1 mouse cellular context compared by ENCODE assay signal in the genomic region with DNA sequence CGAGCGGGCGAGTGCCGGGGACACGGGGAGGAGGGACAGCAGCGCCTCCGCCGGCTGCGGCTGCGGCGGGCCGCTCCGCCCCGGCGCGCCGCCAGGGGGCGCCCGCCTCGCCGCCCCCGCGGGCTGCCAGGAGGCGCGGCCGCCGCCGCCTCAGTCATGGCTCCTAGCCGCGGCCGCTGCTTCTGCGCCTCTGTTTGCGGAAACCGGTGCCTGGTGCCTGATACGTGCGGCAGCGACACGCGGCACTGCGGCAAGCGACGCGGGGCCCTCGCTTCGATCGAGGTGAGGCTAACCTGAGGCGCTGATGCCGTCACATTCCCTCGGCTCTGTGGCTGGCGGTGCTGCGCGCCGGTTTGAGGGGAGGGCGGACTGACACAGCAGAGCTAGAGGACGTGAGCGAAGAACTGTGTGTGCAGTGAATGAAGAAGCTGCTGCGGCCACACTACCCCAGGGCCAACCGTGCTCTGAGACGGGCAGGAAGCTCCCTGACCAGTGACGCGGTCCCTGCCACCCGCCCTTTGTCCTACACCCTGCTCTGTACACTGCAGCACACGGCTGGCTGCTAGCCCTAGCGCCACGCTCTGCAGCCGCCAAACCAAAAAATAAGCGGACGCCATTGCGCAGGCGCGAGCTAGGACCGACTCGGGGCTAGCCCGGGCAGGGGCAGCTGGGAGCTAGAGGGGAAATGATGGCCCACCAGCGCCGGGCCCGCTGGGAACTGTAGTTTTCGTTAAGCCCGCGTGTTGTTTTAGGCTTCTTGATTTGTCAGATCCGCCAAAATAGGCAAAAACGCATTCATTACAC.
TF ChIP-seq lines count a peak whose summit lies in the region.

No protein-coding gene starts in this region.

TF ChIP-seq in CH12.LX, 34 proteins besides CTCF, POLR2A, EP300 and RAD21 (continued from another document):
- TF ChIP-seq ZC3H11A (IDR thresholded peaks at IDR 0.05; ENCODE audit: low read depth, low read length) (no peak), JUND (conservative IDR thresholded peaks at IDR 0.05; ENCODE audit: low read depth, low read length) (0 out of 2 replicates have a peak, but pooled peaks have one; percentile 17), CHD1 (IDR thresholded peaks at IDR 0.05; ENCODE audit: low read depth, low read length) (no peak; the same call in none of the 2 replicates), PAX5 (IDR thresholded peaks at IDR 0.05; ENCODE audit: low read length) (no peak), MXI1 (IDR thresholded peaks at IDR 0.05; ENCODE audit: low read depth, low read length) (peak; percentile 91), CHD2 (IDR thresholded peaks at IDR 0.05; ENCODE audit: low read length) (peak; percentile 64), POLR2AphosphoS2 (IDR thresholded peaks at IDR 0.05; ENCODE audit: low read depth, low read length) (peak; percentile 90), NELFE (IDR thresholded peaks at IDR 0.05; ENCODE audit: low read depth, low read length) (peak; percentile 83), ETS1 (conservative IDR thresholded peaks at IDR 0.05; ENCODE audit: low read depth, low read length) (no peak; the same call in 1 of the 2 replicates), NRF1 (IDR thresholded peaks at IDR 0.05; ENCODE audit: low read depth, low read length) (peak; percentile 98), ELF1 (IDR thresholded peaks at IDR 0.05; ENCODE audit: low read depth, low read length) (peak; percentile 90), TBP (conservative IDR thresholded peaks at IDR 0.05; ENCODE audit: low read depth, low read length) (peak; percentile 78), USF1 (IDR thresholded peaks at IDR 0.05; ENCODE audit: low read depth, low read length) (no peak), MYC (IDR thresholded peaks at IDR 0.05; ENCODE audit: low read depth, low read length) (peak; percentile 85; the same call in 1 of the 2 replicates), UBTF (IDR thresholded peaks at IDR 0.05; ENCODE audit: low read depth, low read length) (peak; percentile 88; the same call in 1 of the 2 replicates), USF2 (conservative IDR thresholded peaks at IDR 0.05; ENCODE audit: low read depth, low read length) (no peak), ZNF384 (IDR thresholded peaks at IDR 0.05; ENCODE audit: low read depth, low read length) (0 out of 2 replicates have a peak, but pooled peaks have one; percentile 28), GABPA (IDR thresholded peaks at IDR 0.05; ENCODE audit: insufficient replicate concordance, low read depth, low read length) (peak; percentile 78; the same call in 1 of the 2 replicates)
